Mouse (Mus musculus): ENCODE measurements around the gene Iqcd. TPM values are rescaled to one million over a fixed set of nuclear protein-coding genes. Genes with fewer than 3 reads are reported as not detected.
A peak's percentile ranks its signal among the peaks of the same experiment; 100 is the strongest.

Gene Iqcd
- total RNA-seq, 2 experiments from 2014 or later, result 0.36 to 0.40 TPM

GRCm38 (mm10) chr5:120603515-120603914 is 14.7 kb downstream of the Iqcd start:
- DNase-seq, result no peak

GRCm38 (mm10) chr5:120604839-120605238 is 16.0 kb downstream of the Iqcd start:
- peak; percentile 87 to 90 for DNase-seq

DNA sequence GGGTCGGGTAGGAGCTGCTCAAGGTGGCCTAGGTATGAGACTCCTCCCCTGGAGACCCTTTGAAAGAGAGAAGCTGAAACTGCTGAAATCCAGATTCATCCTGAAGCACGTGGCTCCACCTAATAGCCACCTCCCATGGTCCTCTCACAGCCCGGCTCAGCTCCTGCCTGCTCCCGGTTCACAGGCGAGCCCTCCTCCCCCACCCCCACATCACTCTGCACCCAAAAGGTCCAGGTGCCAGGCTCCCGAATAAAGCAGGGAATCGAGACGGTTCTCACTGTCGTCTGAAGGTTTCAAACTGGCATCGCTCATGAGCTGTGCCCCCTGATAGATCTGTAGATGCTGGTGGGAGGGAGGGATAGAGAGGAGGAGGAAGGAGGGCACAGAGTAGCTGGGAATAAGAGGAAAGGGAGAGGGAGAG is 16.4 kb downstream of the Iqcd start:
- DNase-seq, result no peak

DNA sequence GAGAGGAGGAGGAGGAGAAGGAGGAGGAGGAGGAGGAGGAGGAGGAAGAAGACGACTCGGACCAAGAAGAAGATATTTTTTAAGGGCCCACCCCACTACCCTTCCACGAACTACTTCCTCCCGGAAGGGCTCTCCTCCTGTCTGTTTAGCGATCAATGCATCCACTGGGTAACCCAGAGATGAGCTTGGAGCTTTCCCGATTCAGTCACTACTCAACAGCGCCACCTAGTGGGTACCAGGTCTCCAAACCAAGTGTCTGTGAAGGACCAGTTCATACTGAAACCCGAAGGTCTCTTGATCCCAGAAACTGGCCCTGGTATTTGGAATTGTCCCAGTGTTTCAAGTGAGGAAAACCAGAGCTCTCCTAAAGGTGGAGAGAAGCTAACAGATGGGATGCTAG is 16.9 kb downstream of the Iqcd start:
- DNase-seq, result peak; percentile 90 to 92

DNA sequence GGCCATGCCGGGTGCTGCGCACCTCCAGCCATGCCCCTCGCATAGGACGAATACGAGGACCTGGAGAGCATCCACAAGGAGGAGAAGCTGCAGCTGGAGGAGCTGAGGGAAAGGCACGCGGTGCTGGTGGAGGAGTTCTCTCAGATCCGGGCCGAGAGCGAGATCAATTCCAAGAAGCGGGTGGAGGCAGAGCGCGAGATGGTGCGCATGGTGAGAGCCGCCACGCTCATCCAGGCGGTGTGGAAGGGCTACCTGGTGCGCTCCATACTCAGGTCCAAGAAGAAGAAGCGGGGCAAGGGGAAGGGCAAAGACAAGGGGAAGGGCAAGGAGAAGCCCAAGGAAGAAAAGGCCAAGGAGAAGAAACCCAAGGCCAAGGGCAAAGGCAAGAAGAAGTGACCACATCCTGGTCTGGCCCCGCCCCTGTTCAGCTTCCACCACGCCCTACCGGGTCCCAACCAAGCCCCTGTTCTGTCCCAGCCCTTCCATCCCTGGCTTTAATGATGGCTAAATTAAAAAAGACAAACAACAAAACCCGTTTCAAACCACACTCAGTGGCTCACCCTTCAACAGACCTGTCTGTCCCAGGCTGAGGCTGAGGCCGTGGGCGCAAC is 17.9 kb downstream of the Iqcd start:
- no peak for DNase-seq

DNA sequence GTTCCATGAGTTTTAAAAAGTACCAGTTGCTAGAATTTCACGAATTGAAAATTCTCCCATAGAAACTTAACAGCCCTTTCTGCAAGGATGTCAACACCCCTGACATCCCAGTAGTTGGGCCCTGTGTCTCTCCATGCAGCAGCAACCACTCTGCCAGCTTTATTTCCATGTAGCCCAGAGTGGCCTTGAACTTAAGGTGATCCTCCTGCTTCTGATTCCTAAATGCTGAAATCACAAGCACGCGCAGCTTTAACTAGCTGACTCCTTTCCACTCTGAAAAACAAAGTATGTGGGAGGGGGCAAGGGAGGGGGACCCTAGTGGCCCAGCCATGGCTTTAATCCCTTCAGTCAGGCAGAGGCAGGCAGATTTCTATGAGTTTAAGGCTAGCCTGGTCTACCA is 18.5 kb downstream of the Iqcd start:
- DNase-seq, result no peak

- DNase-seq, result no peak
These were observed 20.5 kb downstream of the Iqcd start for GRCm38 (mm10) chr5:120609246-120609775.

DNA sequence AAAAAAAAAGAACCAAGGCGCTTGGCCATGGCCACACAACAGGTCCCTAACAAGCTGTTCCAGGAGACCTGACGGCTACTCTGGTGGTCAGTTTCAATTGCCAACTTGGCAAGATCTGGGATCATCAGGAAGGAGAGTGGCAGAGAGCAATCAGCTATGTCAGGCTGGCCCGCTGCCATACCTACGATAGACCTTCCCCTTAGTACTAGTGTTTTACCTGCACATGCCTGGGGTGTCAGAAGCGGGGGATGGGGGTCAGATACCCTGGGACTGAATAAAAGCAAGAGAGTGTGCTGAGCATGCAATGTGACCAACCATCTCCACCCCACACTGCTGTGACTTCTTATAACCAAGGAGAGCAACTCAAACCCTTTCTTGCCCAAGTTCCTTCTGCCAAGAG is 22.1 kb downstream of the Iqcd start:
- no peak for DNase-seq

GRCm38 (mm10) chr5:120611416-120611815 is 22.6 kb downstream of the Iqcd start:
- no peak for DNase-seq

DNA sequence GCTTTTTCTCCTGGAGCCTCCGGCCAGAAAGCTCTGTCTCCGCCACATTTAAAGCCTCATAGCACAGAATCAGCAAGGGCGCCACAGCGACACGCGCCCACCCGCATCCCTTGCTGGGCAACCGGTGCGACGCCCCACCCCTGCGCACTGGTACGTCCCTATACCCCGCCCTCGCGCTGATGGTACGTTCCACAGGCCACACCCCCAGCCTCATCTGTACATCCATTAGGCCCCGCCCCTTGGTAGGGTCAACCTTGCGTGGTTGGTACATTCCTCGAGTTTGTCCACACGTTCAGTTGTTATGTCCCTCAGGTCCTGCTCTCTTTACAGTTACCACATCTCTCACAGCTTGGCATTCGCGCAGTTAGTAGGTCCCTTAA is 23.6 kb downstream of the Iqcd start, which contains the start of the genes Rita1 and Ddx54:
TSS of gene Rita1 (minus strand) at position 148 of the 380 bp plus-strand sequence.
TSS of gene Ddx54 (plus strand) at position 298 of the 380 bp plus-strand sequence.
- peak; percentile 96 to 97 for DNase-seq

DNA sequence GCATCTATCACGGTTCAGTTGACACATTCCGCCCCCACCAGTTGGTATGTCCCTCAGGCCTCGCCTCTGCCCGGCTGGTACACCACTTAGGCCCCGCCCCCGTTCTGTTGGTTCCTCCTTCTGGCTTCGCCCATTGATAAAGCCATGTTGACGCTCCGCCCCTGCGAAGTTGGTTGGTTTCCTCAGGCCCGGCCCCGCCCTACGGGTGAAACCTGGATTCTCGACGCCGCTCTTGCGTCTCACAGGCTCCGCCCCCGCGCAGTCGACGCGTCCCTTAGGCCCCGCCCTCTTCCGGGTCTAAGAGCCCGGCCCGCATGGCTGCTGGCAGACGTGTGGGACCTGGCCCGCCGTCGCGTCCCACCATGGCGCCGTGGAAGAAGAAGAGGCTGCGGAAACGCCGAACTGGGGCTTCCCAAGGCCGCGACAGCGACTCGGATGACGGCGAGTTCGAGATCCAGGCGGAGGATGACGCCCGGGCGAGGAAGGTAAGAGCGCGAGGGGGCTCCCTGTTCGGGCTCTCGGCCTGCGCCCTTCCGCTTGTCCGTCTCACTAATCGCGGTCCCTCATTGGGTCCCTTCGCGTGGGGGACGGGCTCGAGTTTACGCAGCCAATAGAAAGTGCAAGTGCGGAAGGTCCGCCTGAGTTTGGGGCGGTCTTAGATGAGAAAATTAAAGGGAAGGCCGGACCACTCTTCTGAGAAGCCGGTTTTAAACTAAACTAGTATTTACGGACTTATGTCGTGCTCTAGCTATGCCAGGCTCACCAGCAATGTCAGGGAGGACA is 24.2 kb downstream of the Iqcd start:
- DNase-seq, result peak; percentile 100

- no peak for DNase-seq
These were observed 27.1 kb downstream of the Iqcd start for GRCm38 (mm10) chr5:120615903-120616302.

DNA sequence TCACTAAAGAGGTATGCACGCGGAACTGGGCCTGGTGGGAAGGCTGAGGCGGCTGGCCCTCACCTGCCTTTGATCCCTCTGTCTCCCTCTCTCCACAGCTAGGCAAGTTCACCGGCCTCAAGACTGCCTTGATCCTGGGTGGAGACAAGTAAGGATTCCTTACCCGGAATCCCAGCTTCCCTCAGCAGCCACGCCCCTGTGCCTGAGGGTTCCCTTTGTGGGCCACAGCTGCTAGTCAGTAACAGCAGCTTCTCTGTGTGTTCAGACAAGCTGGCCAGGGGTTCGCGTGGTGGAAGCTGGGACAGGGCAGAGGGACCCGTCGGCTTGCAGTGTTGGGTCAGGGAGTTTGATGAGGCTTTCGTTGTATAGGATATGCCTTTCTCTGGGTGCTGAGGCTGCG is 30.0 kb downstream of the Iqcd start:
- no peak for DNase-seq

- DNase-seq, result peak; percentile 69 to 72
These were observed 30.4 kb downstream of the Iqcd start for GRCm38 (mm10) chr5:120619201-120619600.

DNA sequence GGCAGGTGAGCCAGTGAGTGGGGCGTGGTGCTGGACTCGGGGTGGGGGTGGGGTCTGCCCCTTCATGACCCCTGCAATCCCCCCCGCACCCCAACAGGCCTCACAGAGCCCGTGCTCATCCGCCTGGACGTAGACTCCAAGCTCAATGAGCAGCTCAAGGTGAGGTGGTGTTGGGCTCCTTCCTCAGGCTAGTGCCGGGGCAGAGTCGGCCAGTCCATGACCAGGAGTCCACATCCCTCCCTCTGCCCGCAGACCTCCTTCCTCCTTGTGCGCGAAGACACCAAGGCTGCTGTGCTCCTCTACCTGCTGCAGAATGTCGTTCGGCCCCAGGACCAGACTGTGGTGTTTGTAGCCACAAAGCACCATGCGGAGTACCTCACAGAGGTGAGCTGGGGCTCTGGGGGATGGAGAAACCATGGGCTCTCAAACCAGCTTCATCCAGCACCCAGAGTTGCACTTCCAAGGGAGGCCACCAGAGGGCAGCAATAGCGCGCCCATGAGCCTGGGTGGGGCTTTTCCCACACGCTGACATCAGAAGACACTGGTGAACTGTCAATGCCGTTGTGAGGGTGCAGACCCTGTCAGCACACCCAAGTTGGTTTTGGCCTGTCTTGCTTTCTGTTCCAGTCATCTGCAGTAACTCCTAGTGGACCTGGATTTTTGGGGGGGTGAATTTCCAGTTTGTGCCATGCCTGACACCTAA is 31.7 kb downstream of the Iqcd start:
- peak; percentile 88 to 89 for DNase-seq

- DNase-seq, result no peak
These were observed 32.4 kb downstream of the Iqcd start for GRCm38 (mm10) chr5:120621078-120621765.

GRCm38 (mm10) chr5:120621846-120622197 is 33.0 kb downstream of the Iqcd start:
- no peak for DNase-seq

- no peak for DNase-seq
These were observed 33.5 kb downstream of the Iqcd start for GRCm38 (mm10) chr5:120622198-120622851.

GRCm38 (mm10) chr5:120624427-120624826 is 35.6 kb downstream of the Iqcd start:
- DNase-seq, result no peak

DNA sequence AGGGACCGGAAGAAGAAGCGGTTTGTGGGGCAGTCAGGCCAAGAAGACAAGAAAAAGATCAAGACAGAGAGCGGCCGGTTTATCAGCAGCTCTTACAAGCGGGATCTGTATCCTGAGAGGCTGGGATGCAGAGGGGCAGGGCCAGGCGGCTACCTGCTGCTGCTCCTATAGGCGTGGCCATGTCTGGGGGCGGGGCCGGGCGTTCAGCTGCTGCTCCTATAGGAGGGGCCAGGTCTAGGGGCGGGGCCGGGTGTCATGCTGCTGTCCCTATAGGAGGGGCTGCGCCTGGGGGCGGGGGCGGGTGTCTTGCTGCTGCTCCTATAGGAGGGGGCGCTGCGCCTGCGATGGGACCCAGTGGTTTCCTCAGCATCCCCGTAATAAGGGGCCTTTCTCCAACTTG is 37.6 kb downstream of the Iqcd start:
- DNase-seq, result peak in 1 of 2 experiments; percentile 65

- no peak for DNase-seq
These were observed 38.9 kb downstream of the Iqcd start for GRCm38 (mm10) chr5:120627515-120628300.

All from adrenal gland, postnatal 36 days (tissue).